Mouse (Mus musculus) right cerebral cortex, postnatal 10 days (tissue): ENCODE data around the gene 1810010H24Rik.
"Not testable (repeated sequence)": the region's sequence is repeated elsewhere in the genome, so short reads cannot be mapped to it uniquely, and the experiment has no call there.

Experiments
- DNase-seq, 2 experiments: peaks; one replicate each; pipeline ENCODE4 v3.0.0; 2021; ENCODE audit warnings: low spot score in 2 of 2

The 1810010H24Rik gene

DNA sequence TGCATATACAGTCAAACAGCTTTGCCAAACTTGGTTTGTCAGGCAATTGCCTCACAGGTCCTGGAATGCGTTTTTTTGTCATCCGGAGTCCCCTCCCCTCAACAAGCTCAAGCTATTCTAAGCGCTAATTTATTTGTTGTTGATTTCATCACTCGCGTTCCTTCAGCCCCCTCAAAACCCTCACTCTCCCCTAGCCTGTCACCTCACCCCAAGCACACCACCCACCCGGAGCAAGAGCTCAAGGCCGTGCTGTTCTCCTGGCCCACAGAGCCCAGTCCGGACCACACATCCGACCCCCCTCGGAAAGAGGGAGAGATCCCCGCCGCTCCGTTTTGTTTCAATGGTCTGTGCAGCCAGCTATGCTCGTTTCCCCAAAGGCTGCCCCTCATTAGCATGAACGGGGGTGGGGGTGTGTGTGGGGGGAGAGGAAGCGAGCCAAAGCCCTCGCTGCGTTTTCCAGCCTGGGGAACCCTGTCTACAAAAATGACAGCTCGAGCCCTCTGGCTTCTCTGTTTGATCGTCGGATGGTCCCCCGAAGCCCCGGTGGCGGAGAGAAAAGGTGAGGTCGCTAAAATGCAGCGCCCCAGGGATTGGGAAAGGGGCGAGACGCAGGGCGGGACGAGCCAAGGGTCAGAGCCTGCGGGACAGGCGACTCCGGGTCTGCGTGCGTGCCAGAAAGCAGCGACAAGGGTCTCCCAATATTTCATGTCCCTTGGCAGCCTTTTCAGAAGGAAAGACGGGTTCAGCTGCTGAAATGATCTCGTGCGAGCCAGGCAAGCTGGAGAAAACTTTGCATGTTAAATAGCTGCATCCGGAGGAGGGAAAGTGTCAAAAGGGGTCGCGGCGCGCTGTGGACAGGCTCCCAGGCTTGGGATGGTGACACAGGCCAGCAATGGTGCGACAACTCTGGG, at the start of gene 1810010H24Rik:
TSS of gene 1810010H24Rik (plus strand) at position 271 of the 911 bp plus-strand sequence.
- DNase-seq: no peak

DNA sequence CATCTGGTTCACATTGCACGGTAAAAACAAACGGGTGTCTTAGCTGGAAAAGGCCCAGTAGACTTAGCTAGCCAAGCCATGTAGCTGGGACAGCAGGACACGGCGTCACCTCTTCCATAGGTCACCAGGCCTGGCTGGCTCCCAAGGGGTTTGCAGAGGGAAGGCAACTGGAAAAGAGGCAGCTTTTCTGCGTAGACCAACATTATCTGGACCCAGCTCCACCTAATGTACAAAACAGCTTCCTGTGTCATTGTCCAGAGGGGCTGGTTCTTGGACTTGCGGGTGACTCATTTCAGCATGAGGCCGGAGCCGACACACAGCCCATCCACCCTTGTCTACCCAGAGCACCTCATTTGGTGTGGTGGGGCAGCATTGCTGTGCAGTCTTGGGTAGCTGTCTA, 49.3 kb upstream of the 1810010H24Rik start:
- DNase-seq: no peak

DNA sequence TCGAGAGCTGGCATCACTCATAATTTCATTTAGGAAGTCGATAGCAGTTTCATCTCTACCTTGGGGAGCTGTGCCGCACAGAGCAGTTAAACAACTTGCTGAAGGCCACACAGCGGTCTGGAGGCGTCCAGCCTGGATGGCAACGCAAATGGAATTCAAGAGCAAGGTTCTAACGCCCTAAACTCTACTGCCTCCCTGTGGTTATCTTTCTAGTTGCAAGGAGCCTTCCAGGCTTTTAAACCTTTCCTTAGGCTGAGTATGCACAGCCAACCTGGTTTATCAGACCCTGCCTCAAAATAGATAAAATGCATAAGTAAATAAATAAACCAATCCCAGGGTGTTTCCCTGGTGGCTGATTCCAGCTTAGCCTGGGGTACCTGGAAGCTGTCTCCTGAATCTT, 45.0 kb upstream of the 1810010H24Rik start:
- peak; percentile 54 to 69 for DNase-seq

DNA sequence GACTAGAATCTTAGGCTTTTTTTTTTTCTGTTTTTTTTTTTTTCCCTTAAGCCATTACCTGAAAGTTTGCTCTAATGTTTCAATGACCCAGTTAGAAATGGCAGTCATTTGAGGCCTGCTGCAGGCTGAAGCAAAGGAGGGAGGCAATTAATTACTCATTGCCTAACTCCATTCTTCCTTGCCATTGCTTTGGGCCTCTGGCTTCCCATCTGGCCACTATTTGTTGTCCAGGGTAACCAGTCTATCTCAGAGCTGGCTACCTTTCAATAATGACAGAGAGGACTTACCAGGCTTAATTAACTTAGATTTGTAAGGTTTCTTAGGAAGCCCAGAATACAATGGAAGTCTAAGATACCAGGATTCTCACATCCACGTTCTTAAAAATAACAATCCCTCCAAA, 43.7 kb upstream of the 1810010H24Rik start:
- DNase-seq: no peak

DNA sequence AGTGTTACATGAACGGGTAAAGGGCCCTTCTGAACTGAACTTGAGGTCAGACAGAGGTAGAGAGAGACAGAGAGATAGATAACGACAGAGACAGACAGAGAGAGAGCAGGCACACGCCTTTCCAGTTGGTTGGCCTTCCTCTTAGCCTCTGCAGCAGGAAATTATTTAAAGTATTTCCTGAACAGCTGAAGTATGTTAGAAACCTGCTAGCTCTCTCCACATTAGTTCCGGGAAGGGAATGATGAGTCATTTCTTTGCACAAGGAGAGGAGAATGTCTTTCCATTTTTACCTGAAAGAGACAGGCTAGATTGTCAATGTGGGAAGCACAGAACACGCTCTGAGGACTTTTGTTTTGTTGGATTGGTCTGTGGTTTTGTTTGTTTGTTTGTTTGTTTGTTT, 43.1 kb upstream of the 1810010H24Rik start:
- DNase-seq: no peak

DNA sequence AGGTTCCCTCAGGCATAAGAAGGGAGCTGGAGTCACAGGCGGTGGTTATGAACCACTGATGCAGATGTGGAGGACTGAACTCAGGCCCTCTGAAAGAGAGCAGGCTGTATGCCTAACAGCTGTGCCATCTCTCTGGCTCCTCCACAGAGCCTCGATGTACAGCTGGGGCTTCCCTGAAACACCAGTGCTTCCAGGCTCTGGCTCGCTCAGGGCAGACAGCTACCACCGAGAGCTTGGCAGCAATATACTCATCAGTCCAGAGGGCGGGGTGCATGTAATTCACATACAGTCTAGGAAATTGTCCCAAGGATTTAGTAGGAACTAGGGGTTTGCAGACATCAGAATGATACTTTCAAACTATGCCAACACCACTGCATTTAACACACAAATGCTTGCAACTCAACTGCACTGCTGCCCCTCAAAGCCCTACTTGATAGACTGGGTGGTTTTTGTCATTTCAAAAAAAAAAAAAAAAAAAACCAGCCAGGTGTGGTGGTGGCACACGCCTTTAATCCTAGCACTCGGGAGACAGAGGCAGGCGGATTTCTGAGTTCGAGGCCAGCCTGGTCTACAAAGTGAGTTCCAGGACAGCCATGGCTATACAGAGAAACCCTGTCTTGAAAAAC, 39.4 kb upstream of the 1810010H24Rik start:
- not testable (repeated sequence) for DNase-seq

DNA sequence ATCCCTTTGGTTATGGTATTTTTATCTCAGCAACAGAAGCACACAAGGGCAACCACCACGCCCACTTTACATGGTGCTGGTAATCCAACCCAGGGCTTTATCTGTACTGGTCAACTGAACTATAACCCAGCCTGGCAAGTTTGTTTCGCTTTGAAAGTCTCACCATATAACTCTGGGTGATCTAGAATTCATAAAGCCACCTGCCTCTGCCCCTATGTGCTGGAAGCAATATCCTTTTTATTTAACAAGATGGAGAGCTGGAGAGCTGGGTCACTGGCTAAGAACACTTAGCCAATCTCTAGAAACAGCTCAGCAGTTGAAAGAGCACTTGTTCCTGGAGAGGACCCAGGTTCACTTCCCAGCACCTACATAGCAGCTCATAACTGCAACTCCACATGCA, 38.1 kb upstream of the 1810010H24Rik start:
- no peak for DNase-seq

DNA sequence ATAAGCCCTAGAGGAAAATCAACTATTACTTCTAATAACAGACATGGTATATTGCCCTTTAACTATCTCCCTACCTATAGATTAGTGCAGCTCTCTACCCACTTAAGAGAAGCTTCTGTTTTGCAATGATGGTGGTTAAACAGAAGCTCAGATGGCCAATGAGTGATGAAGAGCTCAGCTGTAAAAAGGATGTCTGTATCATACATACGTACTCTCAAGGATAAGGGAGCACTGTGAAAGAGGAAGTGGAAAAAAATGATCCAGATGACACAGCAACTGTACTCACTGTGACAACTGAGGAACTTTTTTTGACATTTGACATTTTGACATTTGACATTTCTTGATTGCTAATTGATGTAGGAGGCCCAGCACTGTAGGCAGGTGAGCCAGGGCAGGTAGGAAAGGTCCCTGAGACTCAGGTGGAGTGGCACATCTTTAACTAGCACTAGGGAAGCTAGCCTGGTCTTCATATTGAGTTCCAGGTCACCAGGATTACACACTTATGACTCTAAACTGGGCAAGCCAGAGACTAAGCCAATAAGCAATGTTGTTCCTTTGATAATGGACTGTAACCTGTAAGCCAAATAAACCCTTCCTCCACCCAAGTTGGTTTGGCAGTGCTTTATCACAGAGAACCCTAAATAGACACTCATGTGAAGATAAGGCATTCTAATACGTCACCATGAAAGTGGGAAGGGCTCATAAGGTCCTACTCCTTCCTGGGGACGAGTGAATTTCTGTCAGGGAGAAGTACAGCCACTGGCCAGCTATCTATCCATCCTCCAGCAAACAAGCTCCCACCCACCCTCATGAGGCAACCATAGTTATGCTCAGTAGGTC, 31.0 kb upstream of the 1810010H24Rik start:
- no peak for DNase-seq

DNA sequence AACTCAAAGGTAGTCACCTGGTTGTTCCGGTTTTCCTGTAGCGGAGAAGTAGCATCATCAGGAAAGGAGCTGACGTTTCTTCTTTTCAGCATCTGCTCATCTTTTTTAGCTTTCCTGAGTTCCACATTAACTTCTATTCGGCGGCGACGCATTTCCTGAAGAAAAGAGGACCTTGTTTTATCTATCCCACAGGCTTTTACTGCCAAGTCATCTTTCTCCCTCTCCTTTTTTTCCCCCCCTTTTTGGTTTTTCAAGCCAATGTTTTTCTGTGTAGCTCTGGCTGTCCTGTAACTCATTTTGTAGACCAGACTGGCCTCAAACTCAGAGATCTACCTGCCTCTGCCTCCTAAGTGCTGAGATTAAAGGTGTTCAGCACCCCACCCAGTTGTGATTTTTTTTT, 29.0 kb upstream of the 1810010H24Rik start:
- DNase-seq: not testable (repeated sequence)

DNA sequence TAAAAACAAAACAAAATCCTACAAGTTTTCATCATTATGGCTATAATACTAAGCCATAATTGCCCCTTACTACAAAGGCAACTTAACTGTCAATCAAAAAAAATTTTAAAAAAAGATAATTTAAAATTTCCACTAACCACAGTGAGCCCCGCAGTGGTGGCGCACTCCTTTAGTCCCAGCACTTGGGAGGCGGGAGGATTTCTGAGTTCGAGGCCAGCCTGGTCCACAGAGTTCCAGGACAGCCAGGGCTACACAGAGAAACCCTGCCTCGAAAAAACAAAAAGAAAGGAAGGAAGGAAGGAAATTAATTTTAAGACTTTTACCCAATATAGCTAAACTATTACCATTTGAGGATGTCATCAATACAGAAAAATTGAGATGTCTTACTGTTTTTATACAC, 27.5 kb upstream of the 1810010H24Rik start:
- no peak for DNase-seq

DNA sequence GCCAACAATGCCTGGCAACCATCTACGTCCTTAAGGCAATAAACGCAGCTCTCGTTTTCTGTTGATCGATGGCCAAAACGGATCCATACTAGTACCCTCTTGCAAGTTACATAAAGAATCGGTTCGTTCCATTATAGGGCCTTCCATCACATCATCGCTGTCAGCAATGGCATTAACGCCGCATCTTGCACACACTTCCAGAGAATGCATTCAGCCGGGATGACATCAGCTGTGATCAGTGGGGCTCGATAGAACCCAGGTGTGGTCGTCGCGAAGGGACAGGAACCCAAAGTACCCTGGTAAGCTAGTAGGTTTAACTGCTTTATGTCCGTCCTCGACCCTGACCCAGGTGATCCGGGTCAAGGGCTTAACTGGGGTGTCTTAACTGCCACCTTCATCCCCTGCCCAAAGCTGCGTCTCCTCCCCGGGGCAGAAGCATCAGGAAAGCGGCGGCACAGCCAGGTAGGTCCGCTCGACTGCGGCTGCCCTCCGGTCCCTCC, 26.8 kb upstream of the 1810010H24Rik start:
- DNase-seq: peak; percentile 44 to 58

DNA sequence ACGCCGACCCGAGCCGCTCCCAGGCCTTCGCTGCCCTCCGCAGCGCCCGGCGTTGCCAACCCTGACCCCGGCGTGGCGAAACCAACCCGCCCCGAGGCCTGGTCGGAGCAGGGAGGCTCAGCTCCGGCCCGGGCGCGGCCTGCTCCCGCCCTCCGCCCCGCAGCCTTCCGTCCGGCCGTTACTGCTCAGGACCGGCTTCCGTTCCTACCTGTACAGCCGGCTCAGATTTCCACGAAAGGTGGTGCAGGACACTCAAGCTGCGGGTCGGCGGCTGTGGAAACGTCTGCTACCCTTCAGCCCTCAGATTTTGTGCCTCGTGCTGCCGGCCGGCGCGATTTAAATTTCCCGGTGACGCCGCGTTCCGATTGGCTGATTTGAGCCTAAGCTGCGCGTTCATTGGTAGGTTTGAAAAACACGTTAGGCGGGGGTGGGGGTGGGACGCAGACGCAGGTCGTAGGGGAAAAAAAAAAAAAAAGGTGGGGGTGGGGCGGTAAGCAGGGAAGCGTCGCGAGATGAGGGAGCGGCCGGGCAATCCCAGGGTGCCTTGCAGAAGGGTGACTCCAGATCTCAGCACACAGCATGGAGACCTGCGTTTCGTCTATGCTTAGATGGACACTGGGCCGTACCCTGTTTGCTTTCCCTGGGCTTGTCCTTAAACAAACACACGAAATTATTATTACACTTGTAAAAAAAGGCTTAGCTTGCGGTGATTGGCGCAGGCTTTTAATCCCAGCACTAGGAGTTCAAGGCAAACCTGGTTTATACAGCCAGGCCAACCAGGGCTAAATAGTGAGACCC, 26.1 kb upstream of the 1810010H24Rik start, which contains the start of gene Kpna2:
TSS of gene Kpna2 (minus strand) at position 391 of the 798 bp plus-strand sequence.
- DNase-seq: peak; percentile 95 to 96

DNA sequence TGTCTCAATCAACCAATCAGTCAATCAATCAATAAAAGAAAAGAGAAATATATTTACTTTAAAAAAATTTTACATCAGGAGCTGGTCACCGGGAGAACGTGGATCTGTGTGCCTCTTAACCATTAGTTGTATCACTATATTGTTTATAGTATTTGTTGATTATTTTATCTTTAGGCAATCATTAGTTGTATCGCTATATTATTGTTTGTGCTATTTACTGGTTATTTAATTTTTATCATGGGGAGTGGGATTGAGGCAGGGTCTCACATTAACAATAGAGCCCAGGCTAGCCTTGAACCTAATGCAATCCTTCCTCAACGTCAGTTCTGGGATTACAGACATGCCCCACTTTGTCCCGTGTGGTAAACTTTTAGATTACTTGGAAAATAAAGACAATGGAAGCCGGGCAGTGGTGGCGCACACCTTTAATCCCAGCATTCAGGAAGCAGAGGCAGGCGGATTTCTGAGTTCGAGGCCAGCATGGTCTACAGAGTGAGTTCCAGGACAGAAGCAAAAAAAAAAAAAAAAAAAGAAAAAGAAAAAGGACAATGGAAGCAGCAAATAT, 25.4 kb upstream of the 1810010H24Rik start:
- no peak for DNase-seq

DNA sequence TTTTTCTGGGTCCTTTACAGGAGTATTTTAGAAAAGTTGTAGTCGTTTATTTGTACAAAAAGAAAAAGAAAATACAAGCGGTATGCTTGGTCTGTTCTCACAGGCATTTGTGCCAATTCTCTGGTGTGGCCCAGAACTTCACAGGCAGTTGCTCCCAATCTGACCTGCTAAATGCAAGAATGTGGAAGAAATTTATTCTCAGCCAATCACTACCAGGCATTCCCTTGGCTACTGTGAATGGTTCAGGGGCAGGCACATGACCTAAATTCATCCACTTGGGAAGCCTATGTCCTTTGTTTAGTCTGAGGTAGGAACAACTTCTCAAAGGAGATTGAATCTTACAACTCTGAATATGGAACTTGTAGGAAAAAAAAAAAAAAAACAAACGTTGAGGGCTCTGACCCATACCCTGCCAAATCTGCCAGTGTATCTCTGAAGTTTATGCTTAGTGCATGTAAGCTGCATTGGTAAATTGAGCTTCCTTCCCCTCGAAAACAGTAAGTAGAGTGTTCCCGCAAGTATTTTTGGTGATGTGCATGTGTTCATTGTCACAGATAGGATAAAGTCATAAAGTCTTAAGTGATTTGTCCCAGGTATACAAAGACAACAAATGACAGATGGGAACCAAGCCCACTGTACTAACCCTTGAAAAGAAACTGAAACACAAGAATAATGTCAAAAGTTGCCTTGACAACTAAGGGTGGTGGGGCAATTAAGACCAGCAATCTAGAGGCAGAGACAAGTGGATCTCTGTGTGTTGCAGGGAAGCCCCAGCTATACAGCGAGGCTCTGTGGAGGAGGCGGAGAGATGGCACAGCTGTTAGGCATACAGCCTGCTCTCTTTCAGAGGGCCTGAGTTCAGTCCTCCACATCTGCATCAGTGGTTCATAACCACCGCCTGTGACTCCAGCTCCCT, 23.5 kb upstream of the 1810010H24Rik start:
- DNase-seq: no peak

DNA sequence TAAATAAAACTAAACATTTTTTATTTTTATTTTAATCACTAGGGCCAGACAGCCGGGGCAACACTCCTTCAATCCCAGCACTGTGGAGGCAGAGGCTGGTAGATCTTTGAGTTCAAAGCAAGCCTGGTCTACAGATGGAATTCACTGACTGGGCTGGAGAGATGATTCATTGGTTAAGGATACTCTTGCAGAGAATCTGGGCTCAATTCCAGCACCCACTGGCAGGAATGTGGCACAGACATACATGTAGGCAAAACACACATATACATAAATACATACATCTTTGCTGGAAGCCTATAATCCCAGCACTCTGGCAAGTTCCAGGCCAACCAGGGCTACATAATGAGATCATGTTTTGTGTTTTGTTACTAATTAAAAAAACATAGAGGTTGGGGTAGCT, 19.9 kb upstream of the 1810010H24Rik start:
- DNase-seq: no peak

DNA sequence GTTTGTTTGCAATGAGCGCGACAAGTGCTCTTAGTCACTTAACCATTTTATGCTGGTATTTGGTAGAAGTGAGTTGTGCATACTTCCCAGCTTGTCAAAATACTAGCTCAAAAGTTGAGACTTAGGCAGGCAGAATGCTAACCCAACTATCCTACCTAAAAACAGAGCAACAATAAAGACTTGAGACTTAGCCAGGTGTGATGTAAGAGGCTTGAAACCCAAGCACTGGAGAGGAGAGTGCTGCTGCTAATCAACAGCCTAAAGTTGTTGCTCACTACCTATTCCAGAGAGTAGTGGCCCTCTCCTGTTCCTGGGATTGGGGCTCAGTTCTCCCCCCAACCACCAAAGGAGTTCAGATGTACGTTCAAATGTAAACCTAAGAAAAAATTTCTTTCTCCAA, 15.0 kb upstream of the 1810010H24Rik start:
- DNase-seq: no peak

DNA sequence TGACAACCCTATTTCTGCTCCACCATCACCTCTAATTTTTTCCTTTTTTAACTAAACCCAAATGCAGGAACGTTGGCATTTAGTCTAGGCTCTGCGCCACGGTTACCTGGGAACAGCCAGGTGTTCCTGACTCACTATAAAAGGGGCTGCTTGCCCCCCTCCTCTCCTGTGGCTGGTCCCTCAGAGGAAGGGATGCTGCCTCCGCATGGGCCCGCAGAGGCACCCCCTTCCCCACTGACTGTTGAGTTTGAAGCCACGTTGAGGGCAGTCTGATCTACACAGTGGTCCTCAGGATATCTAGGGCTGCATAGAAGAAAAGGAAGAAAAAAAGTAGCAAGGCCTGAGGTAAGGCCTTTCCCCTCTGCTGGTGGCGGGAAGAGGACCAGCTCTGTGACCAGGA, 14.3 kb upstream of the 1810010H24Rik start:
- no peak for DNase-seq

DNA sequence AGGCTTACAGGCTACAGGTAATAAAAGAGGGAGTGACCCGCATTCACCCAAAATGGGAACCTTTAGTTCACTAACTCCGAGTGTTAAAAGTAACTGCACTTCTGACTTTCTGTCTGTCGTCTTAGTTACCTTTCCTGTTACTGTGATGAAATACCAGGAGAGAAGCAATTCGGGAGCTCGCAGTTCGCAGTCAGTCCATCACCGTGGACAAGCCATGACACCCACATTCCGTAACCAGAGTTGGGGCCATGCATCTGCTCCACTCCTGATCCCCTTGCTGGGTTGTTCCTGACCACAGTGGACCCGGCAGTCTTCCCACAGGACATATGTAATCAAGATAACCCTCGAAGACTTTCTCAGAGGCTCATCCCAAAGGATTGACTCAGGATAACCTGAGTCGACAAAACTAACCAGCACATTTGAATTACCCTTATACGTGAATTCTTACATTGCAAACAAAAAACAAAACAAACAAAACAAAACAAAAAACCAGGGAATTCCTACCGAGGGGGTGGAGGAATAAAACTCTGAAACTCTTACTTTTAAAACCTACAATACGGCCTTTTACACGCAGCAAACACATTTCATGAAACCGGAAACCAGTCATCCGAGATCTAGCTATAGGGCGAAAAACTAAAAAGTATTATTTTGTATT, 13.7 kb upstream of the 1810010H24Rik start:
- DNase-seq: no peak
